Mouse (Mus musculus): ENCODE data around the gene Cdk8. TPM values are rescaled to one million over a fixed set of nuclear protein-coding genes. Genes with fewer than 3 reads are reported as not detected.
A peak's percentile ranks its signal among the peaks of the same experiment; 100 is the strongest.
"Not testable (repeated sequence)": the region's sequence is repeated elsewhere in the genome, so short reads cannot be mapped to it uniquely, and the experiment has no call there.

Cdk8 gene
- total RNA-seq (2021), result 10 to 100 TPM; 41.7 to 43.2 TPM
- long read RNA-seq, transcript Cdk8-201 (13 exons, 2,973 nt), result major isoform, 7 of 28 reads
- long read RNA-seq, partial matches to known transcripts, result 7 of 28 reads
- long read RNA-seq, other reads (novel, unspliced or antisense), result 14 of 28 reads

DNA sequence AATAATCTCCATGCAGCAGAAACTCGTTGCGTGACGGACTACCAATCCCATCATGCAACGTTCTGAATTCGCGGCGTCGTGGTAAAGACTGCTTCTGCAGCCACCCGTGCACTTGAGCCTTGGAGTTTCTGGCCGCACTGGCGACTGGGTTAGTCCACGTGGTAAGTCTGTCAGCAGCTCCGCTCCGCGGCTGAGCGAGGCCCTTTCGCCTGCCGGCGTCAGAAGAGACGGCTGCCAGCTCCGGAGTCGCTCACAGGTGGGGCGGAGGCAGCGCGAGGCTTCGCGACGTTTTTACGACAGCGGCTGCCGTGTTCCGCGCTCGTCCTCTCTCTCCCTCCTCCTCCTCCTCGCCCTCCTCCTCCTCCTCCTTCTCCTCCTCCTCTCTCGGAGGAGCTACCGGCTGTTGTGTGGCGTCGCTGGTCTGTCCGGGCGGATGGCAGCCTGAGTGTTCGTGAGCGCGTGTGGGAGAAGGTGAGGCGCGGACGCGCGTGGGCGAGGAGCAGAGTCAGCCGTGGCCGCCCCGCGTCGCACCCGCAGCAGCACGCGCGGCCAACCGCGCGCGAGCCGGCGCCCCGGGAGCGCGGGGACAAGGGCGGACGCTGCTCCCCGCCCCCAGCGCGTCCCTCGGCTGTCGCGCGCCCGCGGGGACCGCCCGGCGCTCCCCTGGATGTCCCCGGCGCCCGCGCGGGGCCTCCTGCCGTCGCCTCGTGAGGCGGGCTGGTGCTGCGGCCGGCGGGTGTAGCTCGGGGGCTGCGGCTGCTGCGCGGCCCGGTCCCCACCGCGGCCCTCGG lies at the start of gene Cdk8:
Gene Cdk8, plus strand, starts transcription at position 367 of the 791 bp plus-strand sequence.
- DNase-seq (ENCODE audit: low spot score in 2 of 2), result peak; percentile 93 to 97

DNA sequence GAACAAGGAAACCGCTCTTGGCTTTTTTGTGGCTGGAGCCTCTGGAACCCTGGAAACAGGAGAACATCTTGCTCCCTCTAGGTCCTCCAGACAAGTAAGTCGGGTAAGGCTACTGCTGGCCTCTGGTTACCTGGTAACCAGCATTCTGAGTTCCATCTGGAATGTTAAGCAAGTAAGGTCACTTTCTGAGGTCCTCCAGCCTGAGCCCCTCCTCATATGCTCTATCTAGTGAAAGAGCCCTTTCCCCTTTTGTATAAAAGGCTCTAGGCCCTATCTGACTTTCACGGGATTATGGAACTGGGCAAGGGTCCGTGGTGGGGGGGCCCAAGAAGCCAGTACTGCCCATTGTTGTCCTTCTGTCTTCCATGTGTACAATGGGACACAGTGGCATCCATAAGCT lies 45.8 kb upstream of the Cdk8 start, which contains the start of gene 1700001J03Rik:
Gene 1700001J03Rik, minus strand, starts transcription at position 101 of the 400 bp plus-strand sequence.
- DNase-seq (ENCODE audit: low spot score in 2 of 2), result not testable (repeated sequence)

DNA sequence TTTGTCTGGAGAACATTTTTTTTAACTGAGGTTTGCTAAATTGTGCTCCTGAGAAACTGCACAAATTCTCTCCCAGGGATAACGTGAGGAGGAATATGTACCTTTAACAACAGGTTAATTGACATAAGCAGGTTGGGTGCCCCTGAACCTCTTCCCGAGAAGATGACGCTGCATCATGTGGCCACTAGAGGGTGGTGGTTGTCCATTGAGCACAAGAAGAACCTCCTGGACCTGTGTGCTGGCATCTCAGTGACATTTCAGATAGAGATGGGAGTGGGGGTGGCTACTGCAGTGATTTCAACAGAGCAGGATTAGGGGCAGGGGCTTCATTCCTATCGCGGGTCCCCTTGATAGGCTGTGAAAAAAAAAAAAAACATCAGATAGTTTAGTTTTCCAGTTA lies 43.6 kb upstream of the Cdk8 start:
- DNase-seq (ENCODE audit: low spot score in 2 of 2), result peak; percentile 36 to 76

DNA sequence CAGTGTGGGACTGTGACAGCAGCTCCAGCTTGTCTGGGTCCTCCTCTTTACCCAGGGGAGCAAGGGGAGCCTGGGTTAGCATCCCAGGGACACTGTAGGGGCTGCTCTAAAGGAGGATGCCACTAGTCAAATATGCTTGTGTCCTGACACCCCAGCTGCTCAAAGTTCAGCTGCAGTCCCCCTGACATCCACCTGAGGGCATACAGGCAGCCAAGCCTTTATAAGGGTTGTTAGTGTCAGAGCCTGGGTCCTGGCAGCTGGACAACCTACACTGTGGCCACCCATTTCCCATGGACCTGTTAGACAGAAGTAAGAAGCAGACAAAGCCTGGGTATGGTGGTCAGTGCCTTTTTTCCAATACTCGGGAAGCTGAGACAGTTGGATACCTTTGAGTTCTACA lies 42.9 kb upstream of the Cdk8 start:
- no peak for DNase-seq (ENCODE audit: low spot score in 2 of 2)

DNA sequence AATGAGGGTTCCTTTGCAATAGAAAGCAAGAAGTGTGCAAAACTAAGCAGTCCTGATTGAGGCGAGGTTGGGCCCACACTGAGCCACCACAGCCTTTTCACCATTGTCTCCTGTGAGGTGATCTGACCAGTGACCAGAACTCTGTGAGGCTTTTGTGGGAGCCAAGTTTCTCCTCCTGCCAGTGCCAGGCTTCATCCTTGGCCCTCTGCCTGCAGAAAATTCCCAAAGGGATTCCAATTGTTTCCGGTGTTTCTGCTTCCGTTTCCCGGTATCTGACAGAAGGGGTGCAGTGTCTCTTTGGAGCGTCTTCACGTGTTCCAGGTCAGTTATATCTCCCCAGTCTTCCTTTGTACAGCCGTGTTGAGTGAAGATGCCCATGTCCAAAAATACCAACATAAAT lies 42.3 kb upstream of the Cdk8 start:
- no peak for DNase-seq (ENCODE audit: low spot score in 2 of 2)

DNA sequence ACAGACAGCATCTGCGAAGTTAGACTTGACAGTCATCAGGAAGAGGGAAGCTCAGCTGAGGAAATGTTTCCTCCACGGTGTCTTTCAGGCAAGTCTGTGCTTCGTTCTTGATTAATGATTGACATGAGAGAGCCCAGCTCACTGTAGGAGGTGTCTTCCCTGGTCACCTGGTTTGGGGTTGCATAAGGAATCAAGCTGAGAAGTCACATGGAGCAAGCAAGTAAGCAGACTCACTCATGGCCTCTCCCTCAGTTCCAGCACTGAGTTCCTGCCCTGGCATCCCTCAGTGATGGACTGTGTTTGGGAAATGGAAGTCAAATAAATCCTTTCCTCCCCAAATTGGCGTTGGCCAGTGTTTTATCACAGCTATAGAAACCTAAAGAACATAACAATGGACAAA lies 40.9 kb upstream of the Cdk8 start:
- DNase-seq (ENCODE audit: low spot score in 2 of 2), result no peak

- DNase-seq (ENCODE audit: low spot score in 2 of 2), result no peak
These were observed 40.3 kb upstream of the Cdk8 start for GRCm38 (mm10) chr5:146190501-146191269.

GRCm38 (mm10) chr5:146193360-146193759 lies 37.7 kb upstream of the Cdk8 start:
- DNase-seq (ENCODE audit: low spot score in 2 of 2), result no peak

- no peak for DNase-seq (ENCODE audit: low spot score in 2 of 2)
These were observed 32.0 kb upstream of the Cdk8 start for GRCm38 (mm10) chr5:146199073-146199472.

GRCm38 (mm10) chr5:146199540-146199939 lies 31.5 kb upstream of the Cdk8 start:
- DNase-seq (ENCODE audit: low spot score in 2 of 2), result no peak

GRCm38 (mm10) chr5:146200580-146200979 lies 30.4 kb upstream of the Cdk8 start:
- no peak for DNase-seq (ENCODE audit: low spot score in 2 of 2)

GRCm38 (mm10) chr5:146203921-146204320 lies 27.1 kb upstream of the Cdk8 start:
- DNase-seq (ENCODE audit: low spot score in 2 of 2), result no peak

DNA sequence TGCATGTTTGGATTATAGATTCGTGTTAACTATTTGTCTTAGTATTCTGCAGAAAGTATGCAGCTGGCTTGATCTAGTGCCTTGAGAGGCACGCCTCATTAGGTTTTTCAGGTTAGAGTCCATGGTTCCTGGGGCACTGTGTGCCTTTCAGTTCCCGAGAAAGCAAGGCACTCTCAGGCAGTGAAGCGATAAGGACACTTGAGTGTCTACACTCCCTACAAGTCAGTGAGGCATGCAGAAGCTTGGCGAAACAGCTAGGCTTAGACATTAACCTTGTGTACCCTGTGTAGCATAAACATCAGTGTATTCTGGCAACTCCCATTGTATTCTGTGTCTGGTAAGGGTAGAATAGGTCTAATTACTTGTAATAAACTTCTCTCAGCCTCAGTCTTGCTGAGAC lies 25.5 kb upstream of the Cdk8 start:
- no peak for DNase-seq (ENCODE audit: low spot score in 2 of 2)

GRCm38 (mm10) chr5:146220501-146220878 lies 10.5 kb upstream of the Cdk8 start:
- no peak for DNase-seq (ENCODE audit: low spot score in 2 of 2)

DNA sequence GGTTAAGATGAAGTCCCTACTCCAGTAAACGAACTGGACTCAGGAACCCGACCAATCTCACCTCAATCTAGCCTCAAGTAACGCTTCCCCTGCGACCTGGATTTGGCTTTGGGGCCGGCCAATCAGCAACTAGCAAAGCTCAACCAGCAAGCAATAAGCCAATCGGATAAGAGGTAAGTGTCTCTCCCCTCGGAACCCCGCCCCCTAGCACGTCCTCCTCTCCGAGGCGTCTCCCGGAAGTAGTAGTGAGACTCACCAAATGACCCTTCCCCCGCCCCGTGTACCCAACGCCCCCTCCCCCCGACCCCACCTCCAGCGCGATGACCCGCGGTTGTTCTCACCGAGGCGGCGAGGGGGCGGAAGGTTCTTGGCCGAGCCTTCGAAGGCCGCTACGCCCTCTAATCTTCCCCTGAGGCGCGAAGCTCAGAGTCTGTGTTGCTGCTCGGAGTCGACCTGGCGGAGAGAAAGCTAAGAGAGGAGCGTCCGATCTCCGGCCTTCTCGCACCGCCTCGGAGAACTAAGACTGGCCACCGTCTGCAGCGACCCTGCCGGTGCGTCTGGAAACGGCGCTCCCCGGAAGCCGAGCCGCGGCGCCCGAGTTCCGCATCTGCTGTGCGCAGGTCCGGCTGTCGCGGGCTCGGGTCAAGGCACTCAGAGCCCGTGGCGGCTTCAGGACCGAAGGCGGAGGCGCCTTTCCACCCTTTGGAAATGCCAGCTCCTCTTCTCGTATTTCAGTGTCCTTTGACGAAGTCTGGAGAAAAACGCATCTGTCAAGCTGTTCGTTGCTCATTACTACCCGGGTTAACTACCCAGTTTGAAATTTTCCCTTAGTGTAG lies 9.9 kb upstream of the Cdk8 start, which contains the start of gene Rnf6:
Gene Rnf6, minus strand, starts transcription at position 677 of the 836 bp plus-strand sequence.
- peak; percentile 90 to 94 for DNase-seq (ENCODE audit: low spot score in 2 of 2)

DNA sequence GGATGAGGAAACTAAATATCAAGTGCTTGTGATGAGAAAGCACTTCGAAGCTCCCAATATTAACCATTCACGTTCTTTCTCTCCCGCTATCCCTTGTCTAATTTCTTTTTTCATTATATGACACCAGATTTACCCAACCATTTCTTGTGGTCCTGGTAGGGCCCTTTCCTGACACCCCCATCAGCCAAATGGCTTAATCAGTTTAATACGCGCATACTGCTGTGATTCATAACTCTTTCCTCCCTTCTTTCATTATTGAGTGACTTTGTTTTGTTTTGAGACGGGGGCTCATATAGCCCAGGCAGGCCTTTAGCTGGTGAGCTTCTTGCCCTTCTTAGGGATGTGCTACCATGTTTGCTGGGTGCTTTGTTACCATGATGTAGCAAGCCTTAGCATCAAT lies 9.3 kb upstream of the Cdk8 start:
- no peak for DNase-seq (ENCODE audit: low spot score in 2 of 2)

DNA sequence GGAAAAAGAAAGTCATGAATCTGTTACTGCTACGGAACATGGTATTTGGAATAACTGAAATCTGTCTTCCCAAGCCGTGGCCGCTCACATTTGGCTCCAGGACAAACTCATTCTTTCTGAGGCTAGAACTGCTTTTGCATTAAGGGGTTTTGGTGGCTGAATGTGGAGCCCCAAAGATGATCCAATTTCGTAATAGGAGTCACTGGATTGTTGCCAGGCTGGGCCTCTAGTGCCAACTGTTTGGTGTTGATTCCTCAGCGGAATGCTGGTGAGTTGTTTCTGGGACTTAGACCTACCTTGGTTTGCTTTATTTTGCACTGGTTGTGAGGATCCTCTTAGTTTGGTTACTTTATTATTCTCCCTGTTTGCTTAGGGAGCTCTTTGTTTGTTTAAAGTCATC lies 7.2 kb upstream of the Cdk8 start:
- peak; percentile 14 to 40 for DNase-seq (ENCODE audit: low spot score in 2 of 2)

GRCm38 (mm10) chr5:146227496-146227895 lies 3.5 kb upstream of the Cdk8 start:
- DNase-seq (ENCODE audit: low spot score in 2 of 2), result no peak

- DNase-seq (ENCODE audit: low spot score in 2 of 2), result no peak
These were observed 970 bp upstream of the Cdk8 start for GRCm38 (mm10) chr5:146229869-146230650.

DNA sequence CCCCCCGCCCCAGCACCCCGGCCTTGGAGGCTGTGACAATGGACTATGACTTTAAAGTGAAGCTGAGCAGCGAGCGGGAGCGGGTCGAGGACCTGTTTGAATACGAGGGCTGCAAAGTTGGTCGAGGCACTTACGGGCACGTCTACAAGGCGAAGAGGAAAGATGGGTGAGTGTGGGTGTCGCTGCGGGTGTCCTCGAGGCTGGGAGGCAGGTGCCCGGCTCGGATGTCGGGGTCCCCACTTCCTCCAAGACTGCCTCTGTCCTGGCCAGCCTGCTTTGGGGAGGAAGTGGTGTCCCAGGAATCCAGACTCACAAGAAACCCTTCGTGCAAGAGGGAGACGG lies 596 bp downstream of the Cdk8 start:
- DNase-seq (ENCODE audit: low spot score in 2 of 2), result peak; percentile 22 to 40
